Mouse (Mus musculus) MEL (cell line): Measurements from ENCODE around the gene Cd47.

Experiments
- CHD2 ChIP-seq: IDR thresholded peaks from 2 replicates; pipeline ENCODE4 v1.6.1; 2011; ENCODE audit warnings: low read length, improper control_type of control experiment
- CTCF ChIP-seq, 3 experiments: IDR thresholded peaks in 2 of 3; conservative IDR thresholded peaks in 1 of 3; 2 replicates each; pipeline ENCODE4 v1.5.1; 2011 to 2012; ENCODE audit warnings: low read length in 3 of 3, low read depth in 2 of 3, mild to moderate bottlenecking in 2 of 3, improper control_type of control experiment in 1 of 3, inconsistent platforms in 1 of 3, mixed read lengths in 1 of 3, moderate library complexity in 1 of 3; ENCODE audit not compliant: control insufficient read depth in 1 of 3, insufficient read depth in 1 of 3, poor library complexity in 1 of 3, severe bottlenecking in 1 of 3
- ZKSCAN1 ChIP-seq: IDR thresholded peaks from 2 replicates; pipeline ENCODE4 v1.6.1; 2012; ENCODE audit warnings: low read depth, mild to moderate bottlenecking, inconsistent platforms, low read length, improper control_type of control experiment, moderate library complexity

DNA sequence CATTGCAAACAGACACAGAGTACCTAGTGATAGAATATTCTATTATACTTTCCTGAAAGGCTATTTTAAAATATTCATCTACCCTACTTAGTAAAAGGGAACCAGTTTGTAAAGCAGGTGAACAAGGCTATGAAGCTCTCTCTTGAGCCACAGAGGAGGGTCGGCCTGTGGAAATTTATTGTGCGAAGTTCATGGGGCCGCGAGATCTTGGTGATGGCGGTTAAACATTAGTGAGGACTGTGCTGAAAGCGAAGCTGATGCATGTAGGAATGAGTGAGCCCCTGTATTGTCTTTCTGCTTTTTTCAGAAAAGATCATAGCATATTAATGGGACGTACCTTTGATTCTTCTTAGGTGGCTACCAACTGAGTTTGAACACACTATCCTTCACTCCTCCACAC is 147.3 kb downstream of the Cd47 start:
- TF ChIP-seq ZKSCAN1, result no peak
- no peak for TF ChIP-seq CTCF (IDR thresholded peaks at IDR 0.05 in 2 of 3, conservative IDR thresholded peaks at IDR 0.05 in 1 of 3; ENCODE audit: control insufficient read depth in 1 of 3, insufficient read depth in 1 of 3, low read depth in 2 of 3, low read length in 3 of 3, poor library complexity in 1 of 3, severe bottlenecking in 1 of 3)
- no peak for TF ChIP-seq CHD2
